Mouse (Mus musculus) embryonic facial prominence, embryonic 10.5 days (tissue): Measurements from ENCODE around the gene Gkn1. TPM values are rescaled to one million over a fixed set of nuclear protein-coding genes. Genes with fewer than 3 reads are reported as not detected.
A peak's percentile ranks its signal among the peaks of the same experiment; 100 is the strongest.

ENCODE experiments used
- DNase-seq: peaks from one replicate; pipeline ENCODE4 v3.0.0-alpha.2; 2017; ENCODE audit warnings: low spot score
- H3K27ac ChIP-seq: fragments of 300-500 bp; sonication (generic); replicated peaks from 2 replicates; pipeline ENCODE4 v1.5.1; 2016; ENCODE audit warnings: mild to moderate bottlenecking
- H3K27me3 ChIP-seq: fragments of 300-500 bp; sonication (generic); replicated peaks from 2 replicates; pipeline ENCODE4 v1.6.1; 2016; ENCODE audit warnings: low read depth, mild to moderate bottlenecking; ENCODE audit not compliant: poor library complexity, severe bottlenecking
- H3K36me3 ChIP-seq: fragments of 300-500 bp; sonication (generic); replicated peaks from 2 replicates; pipeline ENCODE4 v1.6.1; 2016; ENCODE audit warnings: mild to moderate bottlenecking, moderate library complexity
- H3K4me1 ChIP-seq: fragments of 300-500 bp; sonication (generic); 2 replicates; pipeline ENCODE4 v1.6.1; 2016
- H3K4me3 ChIP-seq: fragments of 300-500 bp; sonication (generic); 2 replicates; pipeline ENCODE4 v1.5.1; 2016; ENCODE audit warnings: mild to moderate bottlenecking, moderate library complexity
- H3K9me3 ChIP-seq: fragments of 300-500 bp; sonication (generic); 2 replicates; pipeline ENCODE4 v1.6.1; 2016; ENCODE audit warnings: mild to moderate bottlenecking
- WGBS: fragments of 180-500 bp; shearing (Covaris S2); methylation state at CpG from one replicate; pipeline ENCODE4 v1.1.7; 2016; 5-methylcytosine and 5-hydroxymethylcytosine counted together
- polyA plus RNA-seq: library from polyadenylated mRNA; unstranded; fragments of >200 nt; fragmentation: Nextera tagmentation; extraction: Ambion mirVana; gene quantifications from 2 replicates; pipeline ENCODE4 v1.2.1, GENCODE M21; 2016

The Gkn1 gene
- polyA plus RNA-seq, 1 experiment from 2014 or later, result not detected

GRCm38 (mm10) chr6:87304486-87304885 is 46.3 kb downstream of the Gkn1 start:
- no peaks in the 10 kb centered on the region for H3K9me3 ChIP-seq
- no peak overlapping the region for H3K27ac ChIP-seq
- peaks cover 51% of the 10 kb centered on the region for H3K36me3 ChIP-seq
- H3K4me3 ChIP-seq, result no peak overlapping the region
- 89% methylated on average over 8 of the region's 8 CpGs for WGBS
- H3K4me1 ChIP-seq, result peaks cover 26% of the 10 kb centered on the region
- H3K27me3 ChIP-seq, result no peaks in the 10 kb centered on the region
- DNase-seq, result no peak

- 68% methylated on average over 5 of the region's 5 CpGs for WGBS
- no peak for DNase-seq
- Histone ChIP-seq H3K4me1 (peaks cover 26% of the 10 kb centered on the region), H3K27ac (no peak overlapping the region), H3K27me3 (no peaks in the 10 kb centered on the region), H3K9me3 (no peaks in the 10 kb centered on the region), H3K36me3 (peaks cover 34% of the 10 kb centered on the region), H3K4me3 (no peak overlapping the region)
These were observed 48.0 kb downstream of the Gkn1 start for GRCm38 (mm10) chr6:87302746-87303145.

- H3K4me3 ChIP-seq, result no peak overlapping the region
- peaks cover 26% of the 10 kb centered on the region for H3K4me1 ChIP-seq
- H3K9me3 ChIP-seq, result no peaks in the 10 kb centered on the region
- peaks cover 27% of the 10 kb centered on the region for H3K36me3 ChIP-seq
- 52% methylated on average over 4 of the region's 4 CpGs for WGBS
- no peak overlapping the region for H3K27ac ChIP-seq
- no peaks in the 10 kb centered on the region for H3K27me3 ChIP-seq
- peak; percentile 16 for DNase-seq
These were observed 48.8 kb downstream of the Gkn1 start for GRCm38 (mm10) chr6:87301991-87302390.

Other genes starting within 250 kb of the Gkn1 start
- gene D6Ertd527e, start 246.2 kb downstream of the Gkn1 start, polyA plus RNA-seq, result 0.12 TPM in 1 of 2 replicates, not detected in the other
- gene Antxr1, start 15.1 kb downstream of the Gkn1 start, polyA plus RNA-seq, result 4.8 and 6.2 TPM in 2 replicates
- gene Gkn2, start 22.4 kb upstream of the Gkn1 start, polyA plus RNA-seq, result not detected in 2 replicates
- not detected in 2 replicates for gene Gkn3, start 38.0 kb upstream of the Gkn1 start, polyA plus RNA-seq
- gene Bmp10, start 78.1 kb upstream of the Gkn1 start, polyA plus RNA-seq, result not detected in 2 replicates
- gene Arhgap25, start 182.3 kb upstream of the Gkn1 start, polyA plus RNA-seq, result 3.2 and 3.4 TPM in 2 replicates
- 0.87 and 1.2 TPM in 2 replicates for gene Prokr1, start 239.8 kb upstream of the Gkn1 start, polyA plus RNA-seq